Mouse (Mus musculus) heart, adult 18-20 months (tissue): ENCODE measurements around the gene B4galnt1. TPM values are rescaled to one million over a fixed set of nuclear protein-coding genes. Genes with fewer than 3 reads are reported as not detected.

Experiments used
- DNase-seq, 2 experiments: peaks; one replicate each; pipeline ENCODE4 v3.0.0; 2021 to 2022; ENCODE audit warnings: mixed read lengths in 1 of 2
- total RNA-seq, 2 experiments: library from RNA; stranded (reverse); gene quantifications; 2 replicates each; pipeline ENCODE4 v1.2.3; 2021

Gene B4galnt1
- total RNA-seq, 2 experiments from 2014 or later, result 1.8 to 7.9 TPM

DNA sequence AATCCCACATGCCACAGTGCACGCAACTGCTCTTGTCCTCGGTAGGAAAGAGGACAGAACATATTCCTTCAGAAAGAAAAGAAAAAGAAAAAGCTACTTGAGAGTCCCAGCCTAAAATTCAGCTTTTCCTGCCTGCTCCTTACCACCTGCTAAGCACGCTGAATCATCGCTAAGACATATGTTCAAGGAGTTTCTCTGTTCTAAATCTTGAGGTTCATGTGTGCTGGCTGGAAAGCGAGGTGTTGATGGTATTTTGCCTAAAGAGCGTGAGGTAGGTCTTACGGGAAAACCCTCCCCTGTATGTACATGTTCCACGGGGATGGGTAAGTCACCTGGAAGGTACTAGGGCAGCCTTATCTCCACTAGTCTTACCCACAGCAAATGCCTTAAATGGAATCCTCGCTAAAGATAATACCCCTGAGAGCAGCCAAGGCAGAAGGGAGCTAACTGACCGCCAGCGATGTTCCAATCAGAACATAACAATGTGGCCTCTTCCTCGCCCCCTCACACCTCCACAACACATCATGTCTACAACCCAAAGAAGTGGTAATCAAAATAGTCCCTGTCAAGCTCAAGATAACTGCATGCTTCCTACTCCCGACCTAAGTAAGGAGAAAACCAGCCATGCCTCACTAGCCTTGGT is 45.0 kb downstream of the B4galnt1 start:
- no peak for DNase-seq

DNA sequence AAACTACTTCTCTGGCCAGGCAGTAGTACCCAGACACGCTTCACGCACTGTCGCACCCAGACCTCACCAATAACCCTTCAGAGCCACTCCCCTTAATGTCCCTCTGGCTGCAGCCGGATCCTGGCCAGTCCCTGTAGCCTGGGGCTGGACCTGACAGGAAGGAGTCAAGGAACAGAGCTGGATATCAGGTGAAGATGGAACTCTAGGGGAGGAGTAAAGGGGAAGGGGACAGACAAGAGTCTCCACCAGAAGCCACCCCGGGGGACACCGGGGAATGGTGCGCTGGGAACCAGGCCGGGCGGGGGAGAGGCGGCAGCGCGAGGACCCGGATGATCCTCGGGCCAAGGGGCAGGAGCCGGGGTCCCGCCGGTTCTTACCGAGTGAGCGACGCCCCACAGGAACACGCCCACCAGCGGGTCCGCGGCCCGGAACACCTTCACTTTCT is 46.0 kb downstream of the B4galnt1 start:
- DNase-seq, result peak in 1 of 2 experiments; percentile 48

DNA sequence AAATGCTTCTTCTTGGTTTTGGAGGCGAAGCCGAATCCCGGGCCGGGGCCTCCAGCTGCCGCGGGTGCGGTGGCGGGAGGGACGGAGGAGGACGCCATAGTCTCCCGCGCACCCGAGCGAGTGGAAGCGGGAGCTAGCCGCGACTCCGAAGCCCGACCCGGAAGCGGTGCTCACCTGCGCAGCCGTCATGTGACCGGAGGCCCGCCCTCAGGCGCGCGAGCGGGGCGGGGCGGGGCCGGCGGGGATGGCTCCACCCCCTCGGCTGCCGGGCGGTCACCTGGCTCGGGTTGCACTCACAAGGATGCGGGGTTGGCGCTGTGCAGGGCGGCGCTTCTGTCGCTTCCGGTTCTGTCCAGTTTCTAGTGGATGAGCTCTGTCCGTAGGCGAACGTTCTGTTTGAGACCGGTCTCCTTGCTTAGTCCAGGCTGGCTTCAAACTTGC is 46.4 kb downstream of the B4galnt1 start, which contains the start of gene Pip4k2c:
Pip4k2c (minus strand) TSS at position 172 of the 441 bp plus-strand sequence.
- peak; percentile 89 to 93 for DNase-seq

DNA sequence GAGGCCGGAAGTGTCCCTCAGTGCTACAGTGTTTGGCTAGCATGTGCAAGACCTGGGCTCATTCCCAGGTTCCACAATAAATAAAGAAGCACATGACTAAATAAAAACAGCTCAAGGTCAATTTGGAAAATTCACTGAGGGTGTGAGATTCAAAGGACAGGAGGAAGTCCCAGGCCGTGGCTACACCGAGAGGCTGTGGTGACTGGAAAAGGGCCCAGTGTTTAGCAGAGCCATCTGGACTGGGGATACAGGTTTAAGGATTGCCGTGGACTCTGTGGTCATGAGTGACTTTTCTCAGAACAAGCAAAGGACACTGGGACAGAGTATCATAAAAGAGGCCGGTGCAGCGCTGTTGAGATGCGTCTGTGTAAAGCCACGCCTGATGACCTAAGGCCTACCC is 48.2 kb downstream of the B4galnt1 start:
- DNase-seq, result no peak

DNA sequence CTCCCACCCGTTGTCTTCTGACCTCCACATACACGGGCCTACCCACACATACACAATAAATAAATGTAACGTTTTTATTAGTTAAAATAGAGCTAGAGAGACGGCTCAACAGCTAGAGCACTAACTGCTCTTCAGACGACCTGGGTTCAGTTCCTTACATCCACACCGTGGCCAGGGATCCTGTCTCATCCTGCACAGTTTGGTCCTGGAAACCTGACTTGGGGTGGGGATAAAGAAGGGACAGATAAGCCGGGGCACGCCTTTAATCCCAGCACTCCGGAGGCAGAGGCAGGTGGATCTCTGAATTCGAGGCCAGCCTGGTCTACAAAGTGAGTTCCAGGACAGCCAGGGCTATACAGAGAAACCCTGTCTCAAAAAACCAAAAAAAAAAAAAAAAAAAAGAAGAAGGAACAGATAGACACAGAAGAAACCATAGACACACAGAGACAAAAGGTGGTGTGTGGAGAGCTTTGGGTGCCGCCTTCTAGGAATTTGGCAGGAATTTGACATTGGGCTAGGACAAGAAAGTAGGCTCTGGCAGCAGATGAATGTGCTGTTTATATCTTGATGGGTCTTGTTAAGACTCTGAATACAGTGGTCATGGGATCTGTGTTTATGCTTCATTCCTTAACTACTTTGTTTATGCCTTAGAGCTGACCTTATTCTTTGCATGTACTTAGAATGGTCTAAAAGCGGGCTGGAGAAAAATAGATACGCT is 48.8 kb downstream of the B4galnt1 start:
- no peak for DNase-seq

DNA sequence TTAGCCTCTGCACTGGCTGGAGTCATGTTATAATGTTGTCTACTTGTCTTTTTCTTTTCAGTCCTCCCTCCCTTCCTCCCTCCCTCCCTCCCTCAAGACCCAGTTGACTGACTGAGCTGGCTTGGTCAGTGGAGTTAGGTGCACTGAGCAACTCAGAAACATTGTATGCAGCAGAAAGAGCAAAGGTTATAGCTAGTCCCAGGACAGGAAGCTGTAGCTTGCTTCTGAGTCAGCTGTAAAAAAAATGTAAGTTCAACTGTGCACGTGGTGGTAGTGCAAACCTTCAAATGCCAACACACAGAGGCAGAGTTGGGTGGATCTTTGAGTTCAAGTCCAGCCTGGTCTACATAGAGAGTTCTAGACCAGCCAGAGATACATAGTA is 49.4 kb downstream of the B4galnt1 start:
- no peak for DNase-seq

DNA sequence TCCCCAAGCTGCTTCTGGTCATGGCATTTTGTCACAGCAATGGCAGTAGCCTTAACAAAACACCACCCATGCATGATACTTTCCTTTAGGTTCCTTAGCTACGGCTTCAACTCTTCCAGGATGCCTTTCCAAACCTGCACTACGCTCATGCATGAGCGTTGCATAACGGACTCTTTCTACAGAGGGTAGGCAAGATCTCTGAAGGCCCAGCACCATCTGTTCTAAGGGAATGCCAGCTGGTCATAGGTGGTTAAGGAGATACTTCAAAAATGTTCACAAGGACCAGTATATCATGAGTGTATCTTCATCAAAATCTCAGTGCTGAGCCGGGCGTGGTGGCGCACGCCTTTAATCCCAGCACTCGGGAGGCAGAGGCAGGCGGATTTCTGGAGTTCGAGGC is 51.4 kb downstream of the B4galnt1 start:
- no peak for DNase-seq

DNA sequence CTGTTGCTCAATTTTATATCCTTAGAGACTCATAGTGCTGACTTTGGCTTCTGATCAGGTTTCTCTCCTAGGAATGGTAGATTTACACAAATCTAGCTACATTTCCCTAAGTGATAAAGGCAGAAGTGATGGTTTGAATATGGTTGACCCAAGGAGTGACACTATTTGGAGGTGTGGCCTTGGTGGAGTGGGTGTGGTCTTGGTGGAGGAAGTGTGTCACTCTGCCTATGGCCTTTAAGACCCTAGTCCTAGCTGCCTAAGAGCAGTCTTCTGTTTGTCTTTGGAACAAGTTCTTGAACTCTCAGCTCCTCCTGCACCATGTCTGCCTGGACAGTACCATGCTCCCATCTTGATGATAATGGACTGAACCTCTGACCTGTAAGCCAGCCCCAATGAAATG is 52.2 kb downstream of the B4galnt1 start:
- DNase-seq, result no peak

DNA sequence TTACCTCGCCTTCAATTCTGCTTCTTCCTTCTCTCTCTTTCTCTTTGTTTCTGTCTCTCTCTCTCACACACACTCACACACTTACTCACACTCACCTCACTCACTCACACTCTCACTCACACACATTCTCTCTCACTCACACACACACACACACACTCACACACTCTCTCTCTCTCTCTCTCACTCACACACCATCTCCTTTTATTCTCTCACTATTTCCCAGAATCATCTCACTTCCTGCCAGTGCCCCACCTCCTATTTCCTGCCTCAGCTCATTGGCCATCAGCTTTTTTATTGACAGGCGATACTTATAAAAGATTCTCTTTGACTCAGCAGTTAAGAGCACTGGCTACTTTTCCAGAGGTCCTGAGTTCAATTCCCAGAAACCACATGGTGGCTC is 53.3 kb downstream of the B4galnt1 start:
- DNase-seq, result no peak

Other genes with a start within 250 kb of the B4galnt1 start
- 10 to 100 TPM; 83.8 to 94.3 TPM for gene Ctdsp2, start 186.5 kb upstream of the B4galnt1 start, total RNA-seq
- gene Avil, start 164.5 kb upstream of the B4galnt1 start, total RNA-seq, result under 1 TPM; 0.37 to 0.64 TPM
- gene Tsfm, start 134.4 kb upstream of the B4galnt1 start, total RNA-seq, result 10 to 100 TPM; 57.3 to 71.6 TPM
- gene Mettl1, start 123.8 kb upstream of the B4galnt1 start, total RNA-seq, result 1 to 10 TPM; 7.0 to 8.2 TPM
- under 1 TPM in 1 of 2 experiments, not detected in 1; 0.15 TPM for gene Eef1akmt3, start 123.7 kb upstream of the B4galnt1 start, total RNA-seq
- gene Cyp27b1, start 117.0 kb upstream of the B4galnt1 start, total RNA-seq, result under 1 TPM; 0.20 to 0.23 TPM
- 1 to 10 TPM; 2.9 to 3.5 TPM for gene March9, start 105.0 kb upstream of the B4galnt1 start, total RNA-seq
- 10 to 100 TPM; 81.5 to 84.1 TPM for gene Cdk4, start 101.7 kb upstream of the B4galnt1 start, total RNA-seq
- gene Tspan31, start 95.0 kb upstream of the B4galnt1 start, total RNA-seq, result 10 to 100 TPM; 44.7 to 47.4 TPM
- gene Agap2, start 89.9 kb upstream of the B4galnt1 start, total RNA-seq, result 1 to 10 TPM; 4.2 to 6.1 TPM
- gene Os9, start 44.1 kb upstream of the B4galnt1 start, total RNA-seq, result 10 to 100 TPM; 23.2 to 28.8 TPM
- gene Slc26a10, start 15.4 kb downstream of the B4galnt1 start, total RNA-seq, result 1 to 10 TPM; 8.0 to 9.2 TPM
- 10 to 100 TPM in 1 of 2 experiments, 1 to 10 TPM in 1; 8.9 to 10.1 TPM for gene Arhgef25, start 24.9 kb downstream of the B4galnt1 start, total RNA-seq
- 10 to 100 TPM; 18.1 to 21.2 TPM for gene Dtx3, start 30.5 kb downstream of the B4galnt1 start, total RNA-seq
- gene Pip4k2c, start 46.4 kb downstream of the B4galnt1 start, total RNA-seq, result 10 to 100 TPM; 30.3 to 30.8 TPM
- under 1 TPM; 0.41 to 0.89 TPM for gene Kif5a, start 98.1 kb downstream of the B4galnt1 start, total RNA-seq
- 100 to 1,000 TPM; 139 to 146 TPM for gene Dctn2, start 101.1 kb downstream of the B4galnt1 start, total RNA-seq
- 10 to 100 TPM; 16.7 to 20.2 TPM for gene Mbd6, start 123.8 kb downstream of the B4galnt1 start, total RNA-seq
- gene Mars, start 146.6 kb downstream of the B4galnt1 start, total RNA-seq, result 10 to 100 TPM; 43.7 to 44.8 TPM
- gene Arhgap9, start 156.7 kb downstream of the B4galnt1 start, total RNA-seq, result 1 to 10 TPM; 4.0 to 5.4 TPM
- gene Gli1, start 176.7 kb downstream of the B4galnt1 start, total RNA-seq, result under 1 TPM; 0.82 to 0.87 TPM
- gene Inhbe, start 189.2 kb downstream of the B4galnt1 start, total RNA-seq, result not detected
- gene Inhbc, start 205.2 kb downstream of the B4galnt1 start, total RNA-seq, result not detected
- 100 to 1,000 TPM; 146 to 169 TPM for gene R3hdm2, start 215.1 kb downstream of the B4galnt1 start, total RNA-seq